Mouse (Mus musculus) spleen, adult 2 months (tissue): ENCODE results near the gene Pheta1.

Experiments used
- CTCF ChIP-seq: fragments of 200-500 bp; IDR thresholded peaks from 2 replicates; pipeline ENCODE4 v1.5.1; 2011; ENCODE audit warnings: mild to moderate bottlenecking, inconsistent platforms; ENCODE audit not compliant: insufficient read depth, insufficient read length, insufficient replicate concordance; ENCODE audit errors: extremely low read depth
- POLR2A ChIP-seq: fragments of 200-500 bp; IDR thresholded peaks from 2 replicates; pipeline ENCODE4 v1.6.1; 2011; ENCODE audit warnings: low read depth, low read length, inconsistent platforms

DNA sequence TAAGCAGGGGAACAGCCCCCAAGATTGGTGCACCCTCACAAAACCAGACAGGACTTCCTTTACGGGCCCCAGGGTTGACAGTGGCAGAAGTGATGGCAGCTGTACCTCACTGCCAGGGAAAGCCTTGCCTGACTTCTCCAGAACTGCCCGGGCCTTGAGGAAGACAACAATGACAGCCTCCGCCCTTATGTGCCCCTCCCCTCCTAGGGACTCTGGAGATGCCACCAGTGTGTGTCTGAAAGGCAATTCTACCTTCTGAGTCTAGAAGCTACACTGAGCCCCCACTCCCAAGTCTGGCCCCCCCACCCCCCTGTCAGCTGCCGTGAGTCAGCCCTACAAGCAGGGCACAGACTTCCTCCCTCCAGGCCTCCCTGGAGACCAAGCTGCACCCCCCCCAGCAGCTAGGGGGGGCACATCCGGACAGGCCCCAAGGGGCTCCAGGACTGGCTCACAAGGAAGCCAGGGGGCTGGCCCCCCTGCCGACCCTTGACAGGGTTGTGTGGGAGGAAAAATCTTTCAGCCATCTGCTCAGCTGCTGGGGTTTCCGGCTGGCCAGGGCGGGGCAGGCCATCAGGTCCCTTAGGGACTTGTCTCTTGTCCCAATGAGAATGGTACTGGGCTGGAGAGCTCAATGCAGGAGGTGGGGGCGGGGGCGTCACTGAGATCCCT is 15.1 kb upstream of the Pheta1 start:
- no peak for TF ChIP-seq POLR2A
- no peak for TF ChIP-seq CTCF
